Mouse (Mus musculus): ENCODE results near the gene Tnnc1.

The Tnnc1 gene

GRCm38 (mm10) chr14:31184195-31184594, 23.9 kb upstream of the Tnnc1 start:
- DNase-seq (ENCODE audit: low read depth, low spot score), result no peak

GRCm38 (mm10) chr14:31186656-31187055, 21.5 kb upstream of the Tnnc1 start:
- DNase-seq (ENCODE audit: low read depth, low spot score), result no peak

GRCm38 (mm10) chr14:31188771-31189181, 19.3 kb upstream of the Tnnc1 start:
- DNase-seq (ENCODE audit: low read depth, low spot score), result no peak

- no peak for DNase-seq (ENCODE audit: low read depth, low spot score)
These were observed 18.8 kb upstream of the Tnnc1 start for GRCm38 (mm10) chr14:31189348-31189747.

GRCm38 (mm10) chr14:31191936-31192335, 16.2 kb upstream of the Tnnc1 start:
- no peak for DNase-seq (ENCODE audit: low read depth, low spot score)

GRCm38 (mm10) chr14:31193791-31194190, 14.3 kb upstream of the Tnnc1 start:
- no peak for DNase-seq (ENCODE audit: low read depth, low spot score)

- DNase-seq (ENCODE audit: low read depth, low spot score), result no peak
These were observed 13.7 kb upstream of the Tnnc1 start for GRCm38 (mm10) chr14:31194441-31194840.

GRCm38 (mm10) chr14:31194891-31195513, 13.1 kb upstream of the Tnnc1 start:
- DNase-seq (ENCODE audit: low read depth, low spot score), result no peak

GRCm38 (mm10) chr14:31195521-31195920, 12.6 kb upstream of the Tnnc1 start:
- DNase-seq (ENCODE audit: low read depth, low spot score), result no peak

- no peak for DNase-seq (ENCODE audit: low read depth, low spot score)
These were observed 12.1 kb upstream of the Tnnc1 start for GRCm38 (mm10) chr14:31195968-31196367.

GRCm38 (mm10) chr14:31197547-31198516, 10.3 kb upstream of the Tnnc1 start:
- DNase-seq (ENCODE audit: low read depth, low spot score), result no peak

GRCm38 (mm10) chr14:31199599-31199998, 8.5 kb upstream of the Tnnc1 start:
- no peak for DNase-seq (ENCODE audit: low read depth, low spot score)

- DNase-seq (ENCODE audit: low read depth, low spot score), result no peak
These were observed 8.1 kb upstream of the Tnnc1 start for GRCm38 (mm10) chr14:31200038-31200437.

GRCm38 (mm10) chr14:31204844-31205243, 3.3 kb upstream of the Tnnc1 start:
- DNase-seq (ENCODE audit: low read depth, low spot score), result no peak

- no peak for DNase-seq (ENCODE audit: low read depth, low spot score)
These were observed 2.9 kb upstream of the Tnnc1 start for GRCm38 (mm10) chr14:31205244-31205561.

GRCm38 (mm10) chr14:31205562-31206467, 2.3 kb upstream of the Tnnc1 start:
- DNase-seq (ENCODE audit: low read depth, low spot score), result no peak

GRCm38 (mm10) chr14:31206472-31206981, 1.6 kb upstream of the Tnnc1 start:
- peak; percentile 83 for DNase-seq (ENCODE audit: low read depth, low spot score)

- no peak for DNase-seq (ENCODE audit: low read depth, low spot score)
These were observed 862 bp upstream of the Tnnc1 start for GRCm38 (mm10) chr14:31207070-31207830.

- no peak for DNase-seq (ENCODE audit: low read depth, low spot score)
These were observed 1.0 kb downstream of the Tnnc1 start for GRCm38 (mm10) chr14:31209133-31209557.

- DNase-seq (ENCODE audit: low read depth, low spot score), result no peak
These were observed 3.7 kb downstream of the Tnnc1 start for GRCm38 (mm10) chr14:31211854-31212253.

GRCm38 (mm10) chr14:31212499-31212898, 4.4 kb downstream of the Tnnc1 start:
- no peak for DNase-seq (ENCODE audit: low read depth, low spot score)
